Mouse (Mus musculus) MEL (cell line): Measurements from ENCODE around the gene Mmd. TPM values are rescaled to one million over a fixed set of nuclear protein-coding genes. Genes with fewer than 3 reads are reported as not detected.
"Not testable (repeated sequence)": the region's sequence is repeated elsewhere in the genome, so short reads cannot be mapped to it uniquely, and the experiment has no call there.

Experiments
- DNase-seq: peaks from one replicate; pipeline ENCODE4 v3.0.0; 2011; ENCODE audit warnings: low read depth, low spot score
- H3K27ac ChIP-seq: 2 replicates; pipeline ENCODE4 v1.5.1; 2012; ENCODE audit warnings: low read depth, mild to moderate bottlenecking, control low read depth, low read length, moderate library complexity; ENCODE audit not compliant: control insufficient read depth
- H3K27me3 ChIP-seq, 2 experiments: fragments of 150-350 bp in 1 of 2; sonication (generic) in 1 of 2; 2 replicates each; pipeline ENCODE4 v1.6.1; 2012; ENCODE audit warnings: low read length in 2 of 2, mild to moderate bottlenecking in 2 of 2, improper control_type of control experiment in 1 of 2, moderate library complexity in 1 of 2; ENCODE audit not compliant: insufficient read depth in 2 of 2, control insufficient read depth in 1 of 2
- H3K36me3 ChIP-seq, 2 experiments: 2 replicates each; pipeline ENCODE4 v1.6.1; 2012 to 2014; ENCODE audit warnings: low read length in 2 of 2, improper control_type of control experiment in 1 of 2, inconsistent platforms in 1 of 2, mild to moderate bottlenecking in 1 of 2; ENCODE audit not compliant: insufficient read depth in 2 of 2, control insufficient read depth in 1 of 2
- H3K4me1 ChIP-seq, 2 experiments: fragments of 150-350 bp in 1 of 2; sonication (generic) in 1 of 2; 2 replicates each; pipeline ENCODE4 v1.6.1; 2012; ENCODE audit warnings: low read length in 2 of 2, improper control_type of control experiment in 1 of 2, mild to moderate bottlenecking in 1 of 2; ENCODE audit not compliant: insufficient read depth in 2 of 2, control insufficient read depth in 1 of 2
- H3K4me3 ChIP-seq, 2 experiments: fragments of 150-350 bp in 1 of 2; sonication (generic) in 1 of 2; 2 replicates each; pipeline ENCODE4 v1.5.1; 2012; ENCODE audit warnings: low read depth in 2 of 2, low read length in 2 of 2, mild to moderate bottlenecking in 2 of 2, moderate library complexity in 2 of 2, control low read depth in 1 of 2, improper control_type of control experiment in 1 of 2; ENCODE audit not compliant: control insufficient read depth in 1 of 2, insufficient read depth in 1 of 2
- H3K79me2 ChIP-seq: 2 replicates; pipeline ENCODE4 v1.6.1; 2012; ENCODE audit warnings: mild to moderate bottlenecking, low read length, moderate library complexity; ENCODE audit not compliant: control insufficient read depth, poor library complexity, insufficient read depth
- H3K9ac ChIP-seq: 2 replicates; pipeline ENCODE4 v1.6.1; 2012; ENCODE audit warnings: low read depth, mild to moderate bottlenecking, control low read depth, low read length, moderate library complexity; ENCODE audit not compliant: control insufficient read depth, poor library complexity, severe bottlenecking
- H3K9me3 ChIP-seq: fragments of 150-350 bp; sonication (generic); replicated peaks from 2 replicates; pipeline ENCODE4 v1.6.1; 2012; ENCODE audit warnings: mild to moderate bottlenecking, low read length, improper control_type of control experiment, moderate library complexity; ENCODE audit not compliant: insufficient read depth
- BHLHE40 ChIP-seq: IDR thresholded peaks from 2 replicates; pipeline ENCODE4 v1.6.1; 2012; ENCODE audit warnings: low read depth, mild to moderate bottlenecking, inconsistent platforms, low read length, improper control_type of control experiment, borderline replicate concordance
- CHD1 ChIP-seq: IDR thresholded peaks from 2 replicates; pipeline ENCODE4 v1.6.1; 2012; ENCODE audit warnings: low read depth, mild to moderate bottlenecking, inconsistent platforms, low read length, improper control_type of control experiment
- CHD2 ChIP-seq: IDR thresholded peaks from 2 replicates; pipeline ENCODE4 v1.6.1; 2011; ENCODE audit warnings: low read length, improper control_type of control experiment
- CTCF ChIP-seq, 3 experiments: IDR thresholded peaks in 2 of 3; conservative IDR thresholded peaks in 1 of 3; 2 replicates each; pipeline ENCODE4 v1.5.1; 2011 to 2012; ENCODE audit warnings: low read length in 3 of 3, low read depth in 2 of 3, mild to moderate bottlenecking in 2 of 3, improper control_type of control experiment in 1 of 3, inconsistent platforms in 1 of 3, mixed read lengths in 1 of 3, moderate library complexity in 1 of 3; ENCODE audit not compliant: control insufficient read depth in 1 of 3, insufficient read depth in 1 of 3, poor library complexity in 1 of 3, severe bottlenecking in 1 of 3
- E2F4 ChIP-seq: IDR thresholded peaks from 2 replicates; pipeline ENCODE4 v1.6.1; 2011; ENCODE audit warnings: low read depth, low read length, improper control_type of control experiment, borderline replicate concordance
- ELF1 ChIP-seq: IDR thresholded peaks from 2 replicates; pipeline ENCODE4 v1.6.1; 2014; ENCODE audit warnings: low read depth, mild to moderate bottlenecking, inconsistent platforms, low read length, improper control_type of control experiment, moderate library complexity
- EP300 ChIP-seq, 2 experiments: IDR thresholded peaks; 2 replicates each; pipeline ENCODE4 v1.6.1; 2011; ENCODE audit warnings: improper control_type of control experiment in 2 of 2, low read length in 2 of 2, low read depth in 1 of 2, mild to moderate bottlenecking in 1 of 2
- ETS1 ChIP-seq: IDR thresholded peaks from 2 replicates; pipeline ENCODE4 v1.6.1; 2012; ENCODE audit warnings: low read depth, mild to moderate bottlenecking, inconsistent platforms, low read length, improper control_type of control experiment, moderate library complexity
- GATA1 ChIP-seq: IDR thresholded peaks from 2 replicates; pipeline ENCODE4 v1.6.1; 2011; ENCODE audit warnings: low read depth, low read length, improper control_type of control experiment
- JUND ChIP-seq: IDR thresholded peaks from 2 replicates; pipeline ENCODE4 v1.6.1; 2011; ENCODE audit warnings: low read depth, mild to moderate bottlenecking, improper control_type of control experiment, low read length
- KAT2A ChIP-seq: conservative IDR thresholded peaks from 2 replicates; pipeline ENCODE4 v1.6.1; 2012; ENCODE audit warnings: low read depth, low read length, improper control_type of control experiment, inconsistent platforms
- MAX ChIP-seq: IDR thresholded peaks from 2 replicates; pipeline ENCODE4 v1.6.1; 2011; ENCODE audit warnings: low read length, improper control_type of control experiment
- MAZ ChIP-seq: IDR thresholded peaks from 2 replicates; pipeline ENCODE4 v1.6.1; 2012; ENCODE audit warnings: low read depth, mild to moderate bottlenecking, inconsistent platforms, low read length, improper control_type of control experiment
- MEF2A ChIP-seq: IDR thresholded peaks from 2 replicates; pipeline ENCODE4 v1.6.1; 2014; ENCODE audit warnings: low read depth, mild to moderate bottlenecking, inconsistent platforms, low read length, improper control_type of control experiment; ENCODE audit not compliant: poor library complexity, insufficient replicate concordance, severe bottlenecking; ENCODE audit errors: extremely low read depth
- MXI1 ChIP-seq: IDR thresholded peaks from 2 replicates; pipeline ENCODE4 v1.6.1; 2011; ENCODE audit warnings: mild to moderate bottlenecking, low read depth, low read length, improper control_type of control experiment
- MYB ChIP-seq: IDR thresholded peaks from 2 replicates; pipeline ENCODE4 v1.6.1; 2011; ENCODE audit warnings: mild to moderate bottlenecking, low read depth, low read length, improper control_type of control experiment
- MYC ChIP-seq: IDR thresholded peaks from 2 replicates; pipeline ENCODE4 v1.6.1; 2011; ENCODE audit warnings: low read depth, mild to moderate bottlenecking, low read length, improper control_type of control experiment, moderate library complexity
- NELFE ChIP-seq: IDR thresholded peaks from 2 replicates; pipeline ENCODE4 v1.6.1; 2011; ENCODE audit warnings: low read depth, low read length, improper control_type of control experiment
- NRF1 ChIP-seq: IDR thresholded peaks from 2 replicates; pipeline ENCODE4 v1.6.1; 2014; ENCODE audit warnings: low read depth, mild to moderate bottlenecking, inconsistent platforms, low read length, improper control_type of control experiment, moderate library complexity; ENCODE audit not compliant: poor library complexity, insufficient read depth, severe bottlenecking
- POLR2AphosphoS2 ChIP-seq: IDR thresholded peaks from 2 replicates; pipeline ENCODE4 v1.6.1; 2011; ENCODE audit warnings: low read length, improper control_type of control experiment
- POLR2AphosphoS5 ChIP-seq: IDR thresholded peaks from 2 replicates; pipeline ENCODE4 v1.6.1; 2012; ENCODE audit warnings: low read depth, borderline replicate concordance, mild to moderate bottlenecking, inconsistent platforms, low read length, moderate library complexity, mixed read lengths
- RAD21 ChIP-seq: IDR thresholded peaks from 2 replicates; pipeline ENCODE4 v1.6.1; 2011; ENCODE audit warnings: mild to moderate bottlenecking, low read depth, low read length, improper control_type of control experiment
- RCOR1 ChIP-seq: IDR thresholded peaks from 2 replicates; pipeline ENCODE4 v1.6.1; 2012; ENCODE audit warnings: low read depth, mild to moderate bottlenecking, inconsistent platforms, low read length, improper control_type of control experiment
- SMC3 ChIP-seq: IDR thresholded peaks from 2 replicates; pipeline ENCODE4 v1.6.1; 2011; ENCODE audit warnings: low read depth, low read length, improper control_type of control experiment
- TAL1 ChIP-seq: IDR thresholded peaks from 2 replicates; pipeline ENCODE4 v1.6.1; 2012; ENCODE audit warnings: mild to moderate bottlenecking, inconsistent platforms, low read length, moderate library complexity, mixed read lengths
- TBP ChIP-seq: IDR thresholded peaks from 2 replicates; pipeline ENCODE4 v1.8.0; 2011; ENCODE audit warnings: low read depth, low read length, improper control_type of control experiment
- UBTF ChIP-seq: IDR thresholded peaks from 2 replicates; pipeline ENCODE4 v1.6.1; 2012; ENCODE audit warnings: low read depth, mild to moderate bottlenecking, inconsistent platforms, low read length, improper control_type of control experiment, moderate library complexity, borderline replicate concordance; ENCODE audit not compliant: insufficient read depth
- USF1 ChIP-seq: IDR thresholded peaks from 2 replicates; pipeline ENCODE4 v1.6.1; 2014; ENCODE audit warnings: low read depth, mild to moderate bottlenecking, inconsistent platforms, low read length, improper control_type of control experiment, moderate library complexity
- USF2 ChIP-seq, 2 experiments: IDR thresholded peaks; 2 replicates each; pipeline ENCODE4 v1.6.1; 2011 to 2012; ENCODE audit warnings: improper control_type of control experiment in 2 of 2, low read length in 2 of 2, borderline replicate concordance in 1 of 2, inconsistent platforms in 1 of 2, low read depth in 1 of 2, mild to moderate bottlenecking in 1 of 2; ENCODE audit not compliant: insufficient read depth in 1 of 2
- ZMIZ1 ChIP-seq: IDR thresholded peaks from 2 replicates; pipeline ENCODE4 v1.6.1; 2012; ENCODE audit warnings: low read depth, mild to moderate bottlenecking, inconsistent platforms, low read length, improper control_type of control experiment, moderate library complexity
- ZNF384 ChIP-seq: IDR thresholded peaks from 2 replicates; pipeline ENCODE4 v1.6.1; 2012; ENCODE audit warnings: low read depth, mild to moderate bottlenecking, inconsistent platforms, low read length, improper control_type of control experiment
- polyA plus RNA-seq, 2 experiments: library from polyadenylated mRNA; stranded (reverse) in 1 of 2; unstranded in 1 of 2; fragments of >175 nt in 1 of 2; fragments of >200 nt in 1 of 2; gene quantifications; 2 replicates each; pipeline versions ENCODE4 v1.2.1 to v1.2.4; 2012; ENCODE audit warnings: low replicate concordance in 2 of 2, low read depth in 1 of 2; ENCODE audit not compliant: insufficient read length in 2 of 2, insufficient read depth in 1 of 2, missing spikeins in 1 of 2
- total RNA-seq: library from RNA; depleted of rRNA; stranded (reverse); fragments of 300-350 nt; gene quantifications from 2 replicates; pipeline ENCODE4 v1.2.3, GENCODE M21; 2012

Mmd gene
- total and polyA plus RNA-seq, 3 experiments, result 7.4 to 15.5 TPM; not detected in 1

- H3K27ac ChIP-seq, H3K9ac ChIP-seq: not testable (repeated sequence)
Observed at GRCm38 (mm10) chr11:90281943-90282342, 32.7 kb downstream of the Mmd start.

GRCm38 (mm10) chr11:90283159-90283558 is 33.9 kb downstream of the Mmd start:
- peaks cover 0 to 33% of the 10 kb centered on the region in 2 experiments; a peak in 2 of 4 replicates for H3K36me3 ChIP-seq
- H3K79me2 ChIP-seq, result no peaks in the 10 kb centered on the region
- no peaks in the 10 kb centered on the region for H3K27me3 ChIP-seq
- H3K4me1 ChIP-seq, result peaks cover 19 to 37% of the 10 kb centered on the region in 2 experiments
- H3K4me3 ChIP-seq, result no peak overlapping the region
- no peak overlapping the region; the same call in 1 of the 2 replicates for H3K9ac ChIP-seq
- H3K27ac ChIP-seq, result peak overlapping the region; percentile 87
- peak; percentile 79 for DNase-seq
- no peaks in the 10 kb centered on the region for H3K9me3 ChIP-seq
- TF ChIP-seq MEF2A (0 out of 2 replicates have a peak, but pooled peaks have one; percentile 15), UBTF (no peak), ZNF384 (peak; percentile 18; the same call in 1 of the 2 replicates), POLR2AphosphoS2 (no peak), KAT2A (no peak), NRF1 (no peak), TAL1 (no peak), BHLHE40 (peak; percentile 47; the same call in 1 of the 2 replicates), TBP (no peak), USF1 (no peak), NELFE (no peak), ETS1 (peak; percentile 84), CHD2 (no peak), EP300 (IDR thresholded peaks at IDR 0.05; ENCODE audit: low read depth in 1 of 2, low read length in 2 of 2) (peak; percentile 79 to 88), POLR2AphosphoS5 (no peak), JUND (peak; percentile 90; the same call in 1 of the 2 replicates), RAD21 (no peak), MYC (peak; percentile 52; the same call in 1 of the 2 replicates), MAX (0 out of 2 replicates have a peak, but pooled peaks have one; percentile 43), CHD1 (no peak), MXI1 (peak; percentile 50; the same call in 1 of the 2 replicates), ZMIZ1 (0 out of 2 replicates have a peak, but pooled peaks have one; percentile 17), GATA1 (peak; percentile 83), ELF1 (peak; percentile 59), MYB (peak; percentile 88), MAZ (no peak), E2F4 (no peak), USF2 (IDR thresholded peaks at IDR 0.05; ENCODE audit: borderline replicate concordance in 1 of 2, insufficient read depth in 1 of 2, low read depth in 1 of 2, low read length in 2 of 2) (no peak), RCOR1 (peak; percentile 70)

More at GRCm38 (mm10) chr11:90281943-90282342, 32.7 kb downstream of the Mmd start:
- H3K79me2 ChIP-seq, H3K9me3 ChIP-seq, H3K4me3 ChIP-seq, H3K27me3 ChIP-seq: not testable (repeated sequence)
- Histone ChIP-seq H3K4me1 (peaks cover 19 to 32% of the 10 kb centered on the region in 2 experiments), H3K36me3 (peaks cover 0 to 30% of the 10 kb centered on the region in 2 experiments; a peak in 2 of 4 replicates)
- DNase-seq, result peak; percentile 33
- peak in 1 of 3 experiments; percentile 31; a peak in 2 of 6 replicates for TF ChIP-seq CTCF (IDR thresholded peaks at IDR 0.05 in 2 of 3, conservative IDR thresholded peaks at IDR 0.05 in 1 of 3; ENCODE audit: control insufficient read depth in 1 of 3, insufficient read depth in 1 of 3, low read depth in 2 of 3, low read length in 3 of 3, poor library complexity in 1 of 3, severe bottlenecking in 1 of 3)
- TF ChIP-seq SMC3, result peak; percentile 31
